Mouse (Mus musculus) ES-E14 (cell line): Measurements from ENCODE around the gene Gm17018.

Experiments
- MAFK ChIP-seq: IDR thresholded peaks from 2 replicates; pipeline ENCODE4 v1.6.1; 2014; ENCODE audit warnings: mild to moderate bottlenecking, low read depth, low read length, inconsistent platforms; ENCODE audit not compliant: insufficient read depth
- ZC3H11A ChIP-seq: IDR thresholded peaks from 2 replicates; pipeline ENCODE4 v1.6.1; 2012; ENCODE audit warnings: low read depth, mild to moderate bottlenecking, inconsistent platforms, low read length, borderline replicate concordance

DNA sequence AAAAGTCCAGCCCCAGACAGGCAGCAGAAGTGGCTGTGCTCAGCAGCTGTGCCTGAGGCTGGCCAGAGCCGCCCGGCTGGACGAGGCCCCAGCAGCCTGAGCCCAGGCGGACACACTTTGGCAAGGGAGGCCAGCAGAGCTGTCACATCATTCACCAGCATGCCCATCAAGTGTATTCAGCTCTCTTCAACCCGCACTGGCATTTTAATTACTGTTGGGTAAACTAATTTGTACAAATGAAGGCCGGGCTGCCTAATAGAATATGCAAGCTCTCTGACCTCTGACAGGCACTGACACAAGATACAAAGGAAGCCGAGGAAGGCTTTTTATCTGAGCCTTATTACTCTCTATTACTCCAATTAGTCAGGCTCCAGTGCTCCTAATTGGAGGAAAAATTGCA, 35.6 kb downstream of the Gm17018 start:
- TF ChIP-seq MAFK = no peak
- no peak for TF ChIP-seq ZC3H11A
